Mouse (Mus musculus): ENCODE data around the gene Kidins220. TPM values are rescaled to one million over a fixed set of nuclear protein-coding genes. Genes with fewer than 3 reads are reported as not detected.

Kidins220 gene
- total and polyA plus RNA-seq, 2 experiments from 2014 or later: 104 to 295 TPM

DNA sequence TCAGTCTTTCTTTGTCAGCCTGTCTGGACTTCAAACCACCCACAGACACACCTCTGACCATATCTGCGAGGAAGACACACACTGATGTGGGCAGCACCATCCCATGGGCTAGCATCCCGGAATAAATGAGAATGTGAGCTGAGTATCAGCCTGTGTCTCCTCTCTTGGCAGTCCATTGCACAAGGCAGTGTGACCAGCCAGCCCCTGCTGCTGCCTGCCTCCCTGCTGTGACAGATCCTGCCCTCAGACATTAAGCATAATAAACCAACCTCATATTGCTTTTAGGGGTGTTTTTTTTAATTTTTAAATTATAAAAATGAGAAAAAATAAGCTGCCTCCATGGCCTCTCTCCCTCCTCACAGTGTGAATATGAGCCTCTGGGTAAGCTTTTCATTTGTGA lies 8.7 kb upstream of the Kidins220 start:
- H3K4me2 ChIP-seq (ENCODE audit: low read depth, low read length, poor library complexity, severe bottlenecking): no peak overlapping the region
- no peaks in the 10 kb centered on the region for H3K9me3 ChIP-seq (ENCODE audit: low read length)
- ATAC-seq (ENCODE audit: low FRiP score) (no peak), DNase-seq (ENCODE audit: low spot score) (no peak)
- 84% methylated on average over 2 of the region's 2 CpGs for WGBS
- H3K9ac ChIP-seq (replicated peaks; ENCODE audit: low read length, poor library complexity, severe bottlenecking): no peak overlapping the region
- H3K27me3 ChIP-seq (ENCODE audit: insufficient read depth, low read length): no peaks in the 10 kb centered on the region
- H3K4me1 ChIP-seq (ENCODE audit: insufficient read depth, low read length): no peaks in the 10 kb centered on the region
- H3K4me3 ChIP-seq (ENCODE audit: low read depth, low read length): no peak overlapping the region
- no peaks in the 10 kb centered on the region for H3K36me3 ChIP-seq (ENCODE audit: insufficient read depth, low read length)
- no peak for TF ChIP-seq CTCF (IDR thresholded peaks at IDR 0.05)
- H3K27ac ChIP-seq (ENCODE audit: low read depth, low read length): no peak overlapping the region

DNA sequence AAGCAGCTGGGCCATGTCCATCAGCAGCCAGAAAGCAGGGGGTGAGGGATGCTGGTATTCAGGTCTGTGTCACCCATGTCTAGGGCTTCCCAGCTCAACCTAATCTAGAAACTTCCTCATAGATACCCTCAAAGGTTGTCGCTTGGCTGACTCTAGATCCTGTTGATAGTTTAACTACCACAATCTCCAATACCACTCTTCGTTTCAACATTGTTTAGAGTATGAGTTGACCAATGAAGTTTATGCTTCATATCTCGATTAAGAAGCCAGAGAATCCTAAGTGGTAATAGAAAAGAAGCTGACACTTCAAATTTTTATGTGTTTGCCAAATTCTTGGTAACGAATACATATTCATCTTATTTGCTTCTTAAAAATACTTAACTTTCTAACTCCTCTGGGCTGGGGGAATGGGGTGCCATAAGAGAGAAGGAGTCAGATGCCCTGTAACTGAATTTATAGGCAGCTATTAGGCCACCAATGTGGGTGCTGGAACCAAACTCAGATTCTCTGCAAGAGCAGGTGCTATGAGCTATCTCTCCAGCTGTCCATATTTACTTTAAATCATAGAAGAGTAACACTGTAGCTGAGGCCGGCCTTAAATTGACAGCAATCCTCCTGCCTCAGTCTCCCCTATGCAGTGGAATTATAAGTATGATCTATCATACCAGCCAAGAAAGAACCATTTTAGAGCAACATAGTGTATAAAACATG lies 3.1 kb upstream of the Kidins220 start:
- ATAC-seq (ENCODE audit: low FRiP score) (no peak), DNase-seq (ENCODE audit: low spot score) (no peak)
- Histone ChIP-seq H3K27me3 (ENCODE audit: insufficient read depth, low read length) (no peaks in the 10 kb centered on the region), H3K4me3 (ENCODE audit: low read depth, low read length) (no peak overlapping the region), H3K27ac (ENCODE audit: low read depth, low read length) (no peak overlapping the region), H3K36me3 (ENCODE audit: insufficient read depth, low read length) (no peaks in the 10 kb centered on the region), H3K9me3 (ENCODE audit: low read length) (no peaks in the 10 kb centered on the region), H3K4me1 (ENCODE audit: insufficient read depth, low read length) (no peaks in the 10 kb centered on the region; the same call in 1 of the 2 replicates), H3K9ac (replicated peaks; ENCODE audit: low read length, poor library complexity, severe bottlenecking) (no peak overlapping the region), H3K4me2 (ENCODE audit: low read depth, low read length, poor library complexity, severe bottlenecking) (no peak overlapping the region)
- TF ChIP-seq CTCF (IDR thresholded peaks at IDR 0.05): no peak
- 88% methylated on average over 5 of the region's 5 CpGs for WGBS

DNA sequence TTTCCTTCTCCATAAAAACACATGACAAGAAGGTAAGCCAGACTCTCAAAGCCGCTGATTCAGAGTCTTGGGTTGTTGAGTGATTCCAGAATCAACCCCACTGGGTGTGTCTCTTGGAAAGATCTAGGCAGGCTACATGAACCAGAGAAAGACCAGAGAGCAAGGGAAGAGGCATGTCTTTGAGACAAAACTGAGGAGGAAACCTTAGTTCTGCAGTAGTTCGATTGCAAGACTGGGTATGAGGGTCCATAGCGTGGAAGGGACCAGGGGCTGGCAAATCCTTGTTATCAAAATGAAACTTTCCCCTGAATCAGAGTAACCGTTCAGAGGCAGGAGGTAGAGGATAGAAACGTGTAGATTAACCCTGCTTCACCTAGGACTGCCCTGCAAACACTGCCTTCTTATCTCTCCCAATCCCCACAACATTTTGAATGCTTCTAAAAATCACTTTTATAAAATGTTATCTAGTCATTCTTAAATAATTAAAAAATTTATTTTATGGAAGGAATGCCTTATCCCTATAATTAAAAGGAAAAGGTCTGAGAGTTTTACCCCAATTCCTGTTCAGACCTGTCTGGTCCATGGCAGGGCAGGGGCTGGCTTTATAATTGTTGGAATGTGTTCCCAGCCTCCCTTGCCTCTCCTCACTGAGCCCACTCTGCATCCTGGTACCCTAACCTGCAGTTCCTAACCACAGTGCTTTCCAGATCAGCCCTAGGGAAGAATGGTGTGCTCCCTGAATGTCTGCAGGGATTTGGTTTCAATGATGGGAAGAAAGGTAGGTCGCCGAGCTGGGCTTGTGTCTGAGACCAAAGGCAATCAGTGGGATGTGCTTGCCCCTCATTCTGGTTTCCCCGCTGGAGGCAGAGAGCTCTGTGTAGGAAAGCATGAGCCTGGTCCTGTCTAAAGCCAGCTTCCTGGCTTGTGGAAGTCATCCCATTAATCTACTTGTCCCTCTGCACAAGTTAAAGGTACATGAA lies 2.1 kb upstream of the Kidins220 start:
- WGBS: 76% methylated on average over 8 of the region's 8 CpGs
- Histone ChIP-seq H3K4me2 (ENCODE audit: low read depth, low read length, poor library complexity, severe bottlenecking) (no peak overlapping the region), H3K9ac (replicated peaks; ENCODE audit: low read length, poor library complexity, severe bottlenecking) (no peak overlapping the region), H3K9me3 (ENCODE audit: low read length) (no peaks in the 10 kb centered on the region), H3K27me3 (ENCODE audit: insufficient read depth, low read length) (no peaks in the 10 kb centered on the region), H3K36me3 (ENCODE audit: insufficient read depth, low read length) (no peaks in the 10 kb centered on the region), H3K4me1 (ENCODE audit: insufficient read depth, low read length) (peaks cover 2% of the 10 kb centered on the region; the same call in 1 of the 2 replicates), H3K27ac (ENCODE audit: low read depth, low read length) (no peak overlapping the region), H3K4me3 (ENCODE audit: low read depth, low read length) (no peak overlapping the region)
- no peak for DNase-seq (ENCODE audit: low spot score)
- no peak for TF ChIP-seq CTCF (IDR thresholded peaks at IDR 0.05)
- no peak for ATAC-seq (ENCODE audit: low FRiP score)

DNA sequence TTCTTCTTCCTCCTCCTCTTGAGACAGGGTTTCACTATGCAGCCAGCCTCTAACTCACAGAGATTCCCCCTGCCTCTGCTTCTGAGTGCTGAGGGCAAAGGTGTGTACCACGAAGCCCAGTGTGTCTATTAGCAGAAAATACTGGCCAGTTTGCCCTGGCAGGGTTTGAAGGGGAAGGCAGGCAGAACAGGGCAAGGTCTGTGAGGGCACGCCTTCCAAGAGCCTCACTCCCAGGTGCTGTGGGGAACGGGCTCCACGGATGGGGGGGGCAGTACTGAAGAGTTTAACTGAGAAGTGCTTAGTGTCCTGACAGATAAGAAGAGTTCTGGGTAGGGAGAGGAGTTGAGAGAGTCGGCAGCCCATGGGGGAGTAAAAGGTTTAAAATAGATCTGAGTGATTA lies 1.1 kb upstream of the Kidins220 start:
- 80% methylated on average over 5 of the region's 5 CpGs for WGBS

DNA sequence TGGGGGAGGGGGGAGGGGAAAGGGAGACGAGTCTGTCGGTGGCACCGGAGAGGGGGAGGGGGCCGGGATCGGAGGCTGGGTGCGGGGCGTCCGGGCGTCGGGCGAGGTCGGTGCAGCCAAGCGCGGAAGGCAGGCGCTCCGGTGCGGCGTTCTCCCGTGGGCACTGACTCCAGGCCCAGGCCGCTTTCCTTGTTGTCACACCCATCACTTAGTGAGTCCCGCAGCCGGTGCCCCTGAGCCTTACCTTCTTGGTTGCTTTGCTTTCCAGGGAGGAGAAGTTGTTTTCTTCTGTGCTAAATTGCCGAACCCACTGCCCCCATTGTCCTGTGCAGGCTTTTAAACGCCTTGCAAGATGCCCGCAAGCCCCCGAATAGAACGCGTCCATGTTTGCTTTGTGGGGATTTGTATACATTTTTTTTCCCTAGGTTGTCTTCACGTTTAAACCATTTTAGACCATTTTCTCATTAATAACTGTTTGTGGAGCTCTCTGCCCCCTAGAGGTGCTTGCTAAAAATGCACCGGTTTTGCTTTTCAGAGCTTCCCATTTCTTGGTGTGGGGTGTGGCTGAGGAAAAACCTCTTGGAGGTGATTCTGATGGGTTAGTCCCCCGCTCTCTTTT lies 499 bp downstream of the Kidins220 start:
- peak; percentile 83 for TF ChIP-seq CTCF (IDR thresholded peaks at IDR 0.05)

More for the DNA sequence above, 1.1 kb upstream of the Kidins220 start:
- H3K4me1 ChIP-seq (ENCODE audit: insufficient read depth, low read length): peaks cover 2% of the 10 kb centered on the region; the same call in 1 of the 2 replicates
- no peak overlapping the region for H3K9ac ChIP-seq (replicated peaks; ENCODE audit: low read length, poor library complexity, severe bottlenecking)
- no peaks in the 10 kb centered on the region for H3K9me3 ChIP-seq (ENCODE audit: low read length)
- TF ChIP-seq CTCF (IDR thresholded peaks at IDR 0.05): no peak
- no peak for ATAC-seq (ENCODE audit: low FRiP score)
- no peak overlapping the region for H3K27ac ChIP-seq (ENCODE audit: low read depth, low read length)
- no peak overlapping the region for H3K4me2 ChIP-seq (ENCODE audit: low read depth, low read length, poor library complexity, severe bottlenecking)
- H3K4me3 ChIP-seq (ENCODE audit: low read depth, low read length): no peak overlapping the region
- no peaks in the 10 kb centered on the region for H3K36me3 ChIP-seq (ENCODE audit: insufficient read depth, low read length)
- DNase-seq (ENCODE audit: low spot score): no peak
- H3K27me3 ChIP-seq (ENCODE audit: insufficient read depth, low read length): no peaks in the 10 kb centered on the region

More for the DNA sequence above, 499 bp downstream of the Kidins220 start:
- Histone ChIP-seq H3K36me3 (ENCODE audit: insufficient read depth, low read length) (no peaks in the 10 kb centered on the region), H3K27me3 (ENCODE audit: insufficient read depth, low read length) (no peaks in the 10 kb centered on the region), H3K4me2 (ENCODE audit: low read depth, low read length, poor library complexity, severe bottlenecking) (peak overlapping the region; percentile 40), H3K4me3 (ENCODE audit: low read depth, low read length) (peak overlapping the region; percentile 74), H3K9ac (replicated peaks; ENCODE audit: low read length, poor library complexity, severe bottlenecking) (peak overlapping the region; percentile 93), H3K27ac (ENCODE audit: low read depth, low read length) (peak overlapping the region; percentile 96), H3K9me3 (ENCODE audit: low read length) (no peaks in the 10 kb centered on the region), H3K4me1 (ENCODE audit: insufficient read depth, low read length) (peaks cover 2% of the 10 kb centered on the region; the same call in 1 of the 2 replicates)
- DNase-seq (ENCODE audit: low spot score): peak; percentile 93
- peak; percentile 72 for ATAC-seq (ENCODE audit: low FRiP score)
- WGBS: under 1% methylated on average over 31 of the region's 31 CpGs
